Mouse (Mus musculus): ENCODE measurements at regions not wholly inside any gene's neighbourhood (a gene's known extent, or its start where the extent isn't known, plus 50 kb on each side); places are given as distances from the start of the nearest gene placed in this dataset.

GRCm38 (mm10) chr14:25242753-25243152, 216.2 kb upstream of the Zmiz1 start:
- TF ChIP-seq CTCF (IDR thresholded peaks at IDR 0.05; ENCODE audit: insufficient read depth, low read depth, low read length) (no peak), POLR2A (IDR thresholded peaks at IDR 0.05; ENCODE audit: insufficient read depth, low read depth, low read length) (no peak)

Data from olfactory bulb, adult 2 months (tissue).